Mouse (Mus musculus) heart, embryonic 13.5 days (tissue): ENCODE measurements at regions not wholly inside any gene's neighbourhood (a gene's known extent, or its start where the extent isn't known, plus 50 kb on each side); places are given as distances from the start of the nearest gene placed in this dataset.

Experiments used
- ATAC-seq: fragments of 200-750 bp; cut with Nextera tagmentation; 2 replicates; pipeline ENCODE4 v1.8.0; 2017; ENCODE audit warnings: moderate TSS enrichment; ENCODE audit not compliant: insufficient number of reproducible peaks, low FRiP score, low TSS enrichment; ENCODE audit errors: extremely low read depth
- H3K27ac ChIP-seq: fragments of 300-500 bp; sonication (generic); replicated peaks from 2 replicates; pipeline ENCODE4 v1.5.1; 2015; ENCODE audit warnings: moderate library complexity, mild to moderate bottlenecking, inconsistent platforms
- H3K27me3 ChIP-seq: fragments of 300-500 bp; sonication (generic); replicated peaks from 2 replicates; pipeline ENCODE4 v1.6.1; 2015; ENCODE audit warnings: mild to moderate bottlenecking, inconsistent platforms
- H3K36me3 ChIP-seq: fragments of 300-500 bp; sonication (generic); 2 replicates; pipeline ENCODE4 v1.6.1; 2015; ENCODE audit warnings: mild to moderate bottlenecking, inconsistent platforms
- H3K4me1 ChIP-seq: fragments of 300-500 bp; sonication (generic); 2 replicates; pipeline ENCODE4 v1.6.1; 2015; ENCODE audit warnings: inconsistent platforms
- H3K4me2 ChIP-seq: fragments of 300-500 bp; sonication (generic); 2 replicates; pipeline ENCODE4 v1.6.1; 2015; ENCODE audit warnings: inconsistent platforms, mild to moderate bottlenecking, moderate library complexity
- H3K4me3 ChIP-seq: fragments of 300-500 bp; sonication (generic); 2 replicates; pipeline ENCODE4 v1.5.1; 2015; ENCODE audit warnings: moderate library complexity, mild to moderate bottlenecking, inconsistent platforms
- H3K9ac ChIP-seq: fragments of 300-500 bp; sonication (generic); 2 replicates; pipeline ENCODE4 v1.6.1; 2015; ENCODE audit warnings: inconsistent platforms, mild to moderate bottlenecking, moderate library complexity
- H3K9me3 ChIP-seq: fragments of 300-500 bp; sonication (generic); 2 replicates; pipeline ENCODE4 v1.6.1; 2016; ENCODE audit warnings: inconsistent platforms
- WGBS: fragments of 180-500 bp; shearing (Covaris S2); methylation state at CpG from one replicate; pipeline ENCODE4 v1.1.7; 2015; ENCODE audit warnings: mixed read lengths; 5-methylcytosine and 5-hydroxymethylcytosine counted together

- no peak for ATAC-seq
- H3K4me3 ChIP-seq, result no peak overlapping the region
- H3K9me3 ChIP-seq, result 0 out of 2 replicates have a peak, but pooled peaks cover 5% of the 10 kb centered on the region
- H3K9ac ChIP-seq, result no peak overlapping the region
- no peak overlapping the region for H3K27ac ChIP-seq
- H3K4me2 ChIP-seq, result no peak overlapping the region
- H3K4me1 ChIP-seq, result no peaks in the 10 kb centered on the region
- H3K36me3 ChIP-seq, result no peaks in the 10 kb centered on the region
- WGBS, result 83% methylated on average over 11 of the region's 11 CpGs
- no peaks in the 10 kb centered on the region for H3K27me3 ChIP-seq
Observed at GRCm38 (mm10) chr10:24519795-24520512, 75.3 kb upstream of the Ccn2 start.

- no peak for ATAC-seq
- H3K4me1 ChIP-seq, result no peaks in the 10 kb centered on the region
- no peaks in the 10 kb centered on the region for H3K27me3 ChIP-seq
- no peak overlapping the region for H3K9ac ChIP-seq
- H3K4me3 ChIP-seq, result no peak overlapping the region
- no peak overlapping the region for H3K4me2 ChIP-seq
- H3K36me3 ChIP-seq, result no peaks in the 10 kb centered on the region
- no peak overlapping the region for H3K27ac ChIP-seq
- H3K9me3 ChIP-seq, result 0 out of 2 replicates have a peak, but pooled peaks cover 5% of the 10 kb centered on the region
- 69% methylated on average over 3 of the region's 3 CpGs for WGBS
Observed at GRCm38 (mm10) chr10:24520515-24520914, 74.7 kb upstream of the Ccn2 start.

GRCm38 (mm10) chr10:24532776-24533175 lies 62.5 kb upstream of the Ccn2 start:
- Histone ChIP-seq H3K4me2 (no peak overlapping the region), H3K4me1 (peaks cover 6% of the 10 kb centered on the region; the same call in 1 of the 2 replicates), H3K4me3 (no peak overlapping the region), H3K9ac (no peak overlapping the region), H3K9me3 (no peaks in the 10 kb centered on the region), H3K27ac (no peak overlapping the region), H3K27me3 (no peaks in the 10 kb centered on the region), H3K36me3 (no peaks in the 10 kb centered on the region)
- ATAC-seq, result no peak
- 73% methylated on average over 2 of the region's 2 CpGs for WGBS

GRCm38 (mm10) chr10:24534901-24535300 lies 60.3 kb upstream of the Ccn2 start:
- Histone ChIP-seq H3K36me3 (no peaks in the 10 kb centered on the region), H3K9ac (no peak overlapping the region), H3K4me1 (peaks cover 6% of the 10 kb centered on the region; the same call in 1 of the 2 replicates), H3K27ac (no peak overlapping the region), H3K4me3 (no peak overlapping the region), H3K27me3 (no peaks in the 10 kb centered on the region), H3K9me3 (no peaks in the 10 kb centered on the region), H3K4me2 (no peak overlapping the region)
- ATAC-seq, result no peak
- WGBS, result 89% methylated on average over 11 of the region's 11 CpGs

- Histone ChIP-seq H3K4me3 (no peak overlapping the region), H3K4me1 (peaks cover 6% of the 10 kb centered on the region; the same call in 1 of the 2 replicates), H3K4me2 (no peak overlapping the region), H3K36me3 (no peaks in the 10 kb centered on the region), H3K9ac (no peak overlapping the region), H3K9me3 (no peaks in the 10 kb centered on the region), H3K27ac (no peak overlapping the region), H3K27me3 (no peaks in the 10 kb centered on the region)
- 78% methylated on average over 6 of the region's 6 CpGs for WGBS
- no peak for ATAC-seq
Observed at GRCm38 (mm10) chr10:24535461-24535860, 59.8 kb upstream of the Ccn2 start.

- WGBS, result 63% methylated on average over 4 of the region's 4 CpGs
- no peaks in the 10 kb centered on the region for H3K4me1 ChIP-seq
Observed at GRCm38 (mm10) chr10:24541990-24542389, 53.3 kb upstream of the Ccn2 start.

More at GRCm38 (mm10) chr10:24541990-24542389, 53.3 kb upstream of the Ccn2 start:
- Histone ChIP-seq H3K27me3 (no peaks in the 10 kb centered on the region), H3K4me2 (no peak overlapping the region), H3K36me3 (no peaks in the 10 kb centered on the region), H3K4me3 (no peak overlapping the region), H3K9me3 (0 out of 2 replicates have a peak, but pooled peaks cover 3% of the 10 kb centered on the region), H3K27ac (no peak overlapping the region), H3K9ac (no peak overlapping the region)
- ATAC-seq, result no peak
